Mouse (Mus musculus) forebrain, embryonic 11.5 days (tissue): ENCODE results near the gene Adk. TPM values are rescaled to one million over a fixed set of nuclear protein-coding genes. Genes with fewer than 3 reads are reported as not detected.

Experiments
- ATAC-seq: fragments of 200-750 bp; cut with Nextera tagmentation; replicated peaks from 2 replicates; pipeline ENCODE4 v1.8.0; 2017; ENCODE audit warnings: moderate TSS enrichment; ENCODE audit not compliant: low FRiP score
- DNase-seq: peaks from one replicate; pipeline ENCODE4 v3.0.0-alpha.2; 2017; ENCODE audit warnings: low spot score
- H3K27ac ChIP-seq: fragments of 300-500 bp; sonication (generic); 2 replicates; pipeline ENCODE4 v1.5.1; 2014; ENCODE audit warnings: low read depth, low read length
- H3K27me3 ChIP-seq: fragments of 300-500 bp; sonication (generic); 2 replicates; pipeline ENCODE4 v1.6.1; 2014; ENCODE audit warnings: mild to moderate bottlenecking, low read length, mixed read lengths; ENCODE audit not compliant: control insufficient read depth, insufficient read depth
- H3K36me3 ChIP-seq: fragments of 300-500 bp; sonication (generic); 2 replicates; pipeline ENCODE4 v1.6.1; 2014; ENCODE audit warnings: mild to moderate bottlenecking, low read length, moderate library complexity, mixed read lengths; ENCODE audit not compliant: control insufficient read depth, insufficient read depth
- H3K4me1 ChIP-seq: fragments of 300-500 bp; sonication (generic); replicated peaks from 2 replicates; pipeline ENCODE4 v1.6.1; 2014; ENCODE audit warnings: low read length, mixed read lengths; ENCODE audit not compliant: control insufficient read depth, insufficient read depth
- H3K4me2 ChIP-seq: fragments of 300-500 bp; sonication (generic); 2 replicates; pipeline ENCODE4 v1.6.1; 2014; ENCODE audit warnings: low read depth, mild to moderate bottlenecking, low read length, moderate library complexity, mixed read lengths; ENCODE audit not compliant: severe bottlenecking
- H3K4me3 ChIP-seq: fragments of 300-500 bp; sonication (generic); 2 replicates; pipeline ENCODE4 v1.5.1; 2014; ENCODE audit warnings: low read depth, low read length
- H3K9ac ChIP-seq: fragments of 300-500 bp; sonication (generic); 2 replicates; pipeline ENCODE4 v1.6.1; 2014; ENCODE audit warnings: low read length
- H3K9me3 ChIP-seq: fragments of 300-500 bp; sonication (generic); 2 replicates; pipeline ENCODE4 v1.6.1; 2016; ENCODE audit warnings: low read length, mixed read lengths; ENCODE audit not compliant: control insufficient read depth
- WGBS: fragments of 180-500 bp; shearing (Covaris S2); extraction: QIAGEN DNeasy Blood & Tissue Kit; methylation state at CpG from one replicate; pipeline ENCODE4 v1.1.7; 2014; 5-methylcytosine and 5-hydroxymethylcytosine counted together
- polyA plus RNA-seq: library from polyadenylated mRNA; unstranded; fragments of >200 nt; fragmentation: Nextera tagmentation; extraction: Ambion mirVana; gene quantifications from 2 replicates; pipeline ENCODE4 v1.2.1, GENCODE M21; 2014

Adk gene
- polyA plus RNA-seq, 1 experiment from 2014 or later = 138 TPM

DNA sequence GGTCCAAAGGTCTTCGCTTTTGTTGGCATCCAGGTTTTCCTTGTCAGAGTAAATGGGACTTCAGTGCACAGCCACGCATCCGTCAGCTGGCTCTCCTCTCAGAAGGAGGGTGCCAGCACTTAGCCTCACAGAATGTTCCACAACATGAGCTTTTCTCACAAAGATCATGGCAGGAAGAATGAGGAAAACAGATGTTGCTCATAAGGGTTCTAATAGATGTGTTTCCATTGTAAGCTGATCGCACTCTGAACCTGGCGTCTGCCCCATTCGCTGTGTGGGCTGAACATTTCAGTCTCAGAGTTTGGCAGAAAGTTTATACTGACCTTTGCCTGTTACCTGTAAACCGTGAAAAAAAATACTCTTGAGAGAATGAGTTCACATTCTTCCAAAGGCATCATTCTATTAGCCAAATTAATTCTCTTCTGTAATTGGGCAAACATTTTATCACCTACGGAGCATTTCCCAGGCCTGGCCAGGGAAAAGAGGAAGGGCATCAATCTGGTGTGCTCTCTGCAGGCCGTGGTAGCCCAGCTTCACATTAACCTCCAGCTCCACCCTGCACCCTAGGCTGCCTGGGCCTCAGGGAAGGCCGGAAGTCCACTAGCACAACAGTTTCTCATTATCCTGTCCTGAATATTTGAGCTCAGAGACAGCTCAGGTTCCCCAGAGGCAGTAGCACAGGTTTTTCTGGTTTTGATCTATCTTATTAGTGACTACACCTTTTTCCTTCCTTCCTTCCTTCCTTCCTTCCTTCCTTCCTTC is 389.6 kb downstream of the Adk start:
- no peak overlapping the region for H3K4me3 ChIP-seq
- H3K4me2 ChIP-seq = no peak overlapping the region
- DNase-seq (no peak), ATAC-seq (no peak)
- no peaks in the 10 kb centered on the region for H3K9me3 ChIP-seq
- no peak overlapping the region for H3K9ac ChIP-seq
- no peaks in the 10 kb centered on the region for H3K4me1 ChIP-seq
- no peak overlapping the region for H3K27ac ChIP-seq
- 78% methylated on average over 10 of the region's 10 CpGs for WGBS
- no peaks in the 10 kb centered on the region for H3K27me3 ChIP-seq
- H3K36me3 ChIP-seq = no peaks in the 10 kb centered on the region

DNA sequence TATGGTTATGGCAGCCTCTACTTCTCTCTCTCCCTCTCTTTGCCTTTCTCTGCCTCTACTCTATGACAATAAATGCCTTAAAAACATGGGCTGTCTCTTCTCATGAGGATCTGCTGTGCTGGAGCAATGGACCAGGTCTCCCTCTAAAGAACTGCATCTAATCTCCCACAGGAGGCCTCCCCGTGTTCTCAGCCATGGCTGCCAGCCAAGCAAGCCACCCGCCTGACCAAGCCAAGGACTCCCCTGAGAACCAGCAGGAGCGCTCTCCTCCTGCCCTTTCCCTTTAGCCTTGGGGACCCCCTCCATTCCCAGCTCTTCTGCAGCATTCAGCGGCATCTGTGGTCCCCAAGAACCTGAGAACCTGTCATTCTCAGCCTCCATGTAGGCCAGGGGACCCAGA is 400.2 kb downstream of the Adk start:
- H3K4me3 ChIP-seq = no peak overlapping the region
- ATAC-seq = no peak
- no peaks in the 10 kb centered on the region for H3K27me3 ChIP-seq
- no peaks in the 10 kb centered on the region for H3K9me3 ChIP-seq
- H3K36me3 ChIP-seq = no peaks in the 10 kb centered on the region
- no peak overlapping the region for H3K27ac ChIP-seq
- DNase-seq = no peak
- H3K4me1 ChIP-seq = no peaks in the 10 kb centered on the region
- WGBS = 74% methylated on average over 4 of the region's 4 CpGs
- no peak overlapping the region for H3K4me2 ChIP-seq
- no peak overlapping the region for H3K9ac ChIP-seq

DNA sequence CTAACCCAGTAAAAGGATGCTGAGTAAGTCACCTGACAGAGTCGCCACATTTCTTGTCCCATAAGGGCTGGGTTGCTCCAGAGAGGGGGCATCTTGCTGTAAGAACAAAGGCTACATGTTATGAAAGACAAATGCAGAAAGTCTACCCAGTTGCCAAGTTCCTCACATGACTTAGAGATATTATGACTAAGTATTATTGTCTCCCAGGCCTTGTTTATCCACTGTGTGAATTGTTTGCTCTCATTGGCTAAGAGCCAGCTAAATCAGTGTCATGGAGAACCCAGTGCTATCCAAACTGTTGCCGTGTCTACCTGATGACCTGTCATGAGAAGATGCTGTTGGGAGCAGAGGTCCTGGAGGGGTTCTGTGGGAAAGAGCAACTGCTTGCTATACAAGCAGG is 401.5 kb downstream of the Adk start:
- WGBS = 91% methylated on average over 2 of the region's 2 CpGs
- H3K9me3 ChIP-seq = no peaks in the 10 kb centered on the region
- no peaks in the 10 kb centered on the region for H3K4me1 ChIP-seq
- H3K27ac ChIP-seq = no peak overlapping the region
- DNase-seq = no peak
- no peak overlapping the region for H3K4me2 ChIP-seq
- no peaks in the 10 kb centered on the region for H3K27me3 ChIP-seq
- no peak for ATAC-seq
- no peaks in the 10 kb centered on the region for H3K36me3 ChIP-seq
- H3K9ac ChIP-seq = no peak overlapping the region
- no peak overlapping the region for H3K4me3 ChIP-seq

DNA sequence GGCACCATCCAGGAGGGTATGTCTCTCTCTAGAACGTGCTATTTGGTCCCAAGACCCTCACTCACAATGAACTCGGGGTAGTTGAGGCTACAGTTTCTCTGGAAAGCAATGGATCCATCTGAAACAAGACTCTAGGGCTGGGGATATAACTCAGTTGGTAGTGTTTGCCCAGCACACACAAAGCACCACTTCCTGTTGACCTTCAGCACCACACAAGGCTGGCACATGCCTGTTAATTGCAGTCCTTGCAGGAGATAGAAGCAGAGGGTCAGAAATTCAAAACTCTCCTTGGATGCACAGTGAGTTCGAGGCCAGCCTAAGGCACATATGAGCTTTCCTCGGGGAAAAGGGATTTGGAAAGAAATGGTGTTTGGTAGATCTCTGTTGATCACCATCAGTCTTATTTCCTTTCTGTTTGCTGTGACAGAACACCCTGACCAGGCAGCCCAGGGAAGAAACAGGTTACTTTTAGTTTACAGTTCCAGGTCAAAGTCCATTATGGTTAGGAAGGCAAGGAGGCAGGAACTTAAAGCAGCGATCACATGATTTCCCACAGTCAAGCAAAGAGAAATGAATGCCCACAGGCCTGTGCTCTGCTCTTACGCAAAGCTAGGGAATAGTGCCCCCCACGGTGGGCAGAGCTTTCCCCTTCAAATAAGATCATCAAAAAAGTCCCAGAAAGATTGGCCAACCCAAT is 403.4 kb downstream of the Adk start:
- H3K27me3 ChIP-seq = no peaks in the 10 kb centered on the region
- ATAC-seq = no peak
- H3K27ac ChIP-seq = no peak overlapping the region
- WGBS = 90% methylated on average over 7 of the region's 7 CpGs
- H3K4me1 ChIP-seq = no peaks in the 10 kb centered on the region
- no peaks in the 10 kb centered on the region for H3K9me3 ChIP-seq
- no peak for DNase-seq
- no peak overlapping the region for H3K4me2 ChIP-seq
- no peak overlapping the region for H3K9ac ChIP-seq
- no peaks in the 10 kb centered on the region for H3K36me3 ChIP-seq
- no peak overlapping the region for H3K4me3 ChIP-seq

DNA sequence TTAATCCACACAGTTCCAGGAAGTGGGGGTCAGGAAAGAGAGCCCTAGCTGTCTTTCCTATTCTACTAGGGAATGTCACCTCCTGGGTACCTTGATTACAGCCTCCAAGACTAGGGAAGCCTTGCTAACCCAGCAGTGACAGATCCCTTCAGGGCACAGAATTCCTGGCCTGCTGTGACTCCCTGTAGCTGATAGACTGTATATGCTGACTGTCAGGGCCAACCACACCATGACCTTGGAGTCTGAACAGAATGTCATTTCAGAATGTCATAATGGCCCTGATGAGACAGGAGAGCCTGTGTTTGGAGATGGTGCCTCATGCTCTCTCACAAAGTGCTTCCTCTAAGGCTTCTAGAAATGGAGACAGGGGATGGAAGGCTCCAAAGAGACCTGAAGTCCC is 404.2 kb downstream of the Adk start:
- no peak for DNase-seq

DNA sequence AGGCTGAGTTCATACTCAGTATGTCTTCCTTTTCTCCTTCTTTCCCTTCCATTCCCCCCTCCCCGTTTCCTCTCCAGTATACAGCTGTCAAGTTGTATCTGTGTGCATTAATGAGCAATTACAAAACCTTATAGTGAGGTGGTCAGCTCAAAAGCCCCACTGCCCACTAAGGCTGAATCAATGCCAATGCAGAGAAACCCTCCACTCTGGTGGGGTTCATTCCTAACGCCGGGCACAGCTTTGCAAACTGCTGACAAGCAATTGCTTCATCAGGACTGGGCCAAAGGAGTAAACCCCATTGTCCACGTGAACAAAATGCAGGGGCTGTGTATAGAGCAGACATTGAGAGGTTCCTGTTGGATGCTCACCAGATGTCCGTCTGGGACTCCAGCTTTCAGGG is 405.5 kb downstream of the Adk start:
- WGBS = 76% methylated on average over 5 of the region's 5 CpGs
- no peaks in the 10 kb centered on the region for H3K4me1 ChIP-seq

More for the DNA sequence above, 404.2 kb downstream of the Adk start:
- Histone ChIP-seq H3K4me1 (no peaks in the 10 kb centered on the region), H3K4me2 (no peak overlapping the region), H3K27me3 (no peaks in the 10 kb centered on the region), H3K4me3 (no peak overlapping the region), H3K36me3 (no peaks in the 10 kb centered on the region), H3K27ac (no peak overlapping the region), H3K9ac (no peak overlapping the region), H3K9me3 (no peaks in the 10 kb centered on the region)
- ATAC-seq = no peak

DNA sequence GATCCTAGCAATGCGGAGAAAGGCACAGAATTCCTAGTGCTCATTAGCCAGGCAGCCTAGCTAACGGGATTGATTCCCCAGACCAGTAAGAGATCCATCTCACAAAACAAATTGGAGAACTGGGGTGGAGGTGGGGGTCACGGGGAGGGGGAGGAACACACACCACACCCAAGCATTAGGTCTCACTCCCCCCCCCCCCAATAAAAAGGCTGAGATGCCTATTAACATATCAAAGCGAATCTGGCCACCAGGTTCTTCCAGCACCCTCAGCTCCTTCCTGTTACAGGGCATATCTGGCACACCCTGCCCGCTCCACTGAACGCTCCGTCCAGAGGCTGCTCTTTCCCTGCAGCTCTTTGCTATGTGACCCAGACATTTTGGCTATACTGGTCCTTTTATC is 406.3 kb downstream of the Adk start:
- WGBS = 80% methylated on average over 7 of the region's 7 CpGs

More for the DNA sequence above, 405.5 kb downstream of the Adk start:
- Histone ChIP-seq H3K9me3 (no peaks in the 10 kb centered on the region), H3K9ac (no peak overlapping the region), H3K27me3 (no peaks in the 10 kb centered on the region), H3K4me2 (no peak overlapping the region), H3K36me3 (no peaks in the 10 kb centered on the region), H3K27ac (no peak overlapping the region), H3K4me3 (no peak overlapping the region)
- DNase-seq (no peak), ATAC-seq (no peak)

DNA sequence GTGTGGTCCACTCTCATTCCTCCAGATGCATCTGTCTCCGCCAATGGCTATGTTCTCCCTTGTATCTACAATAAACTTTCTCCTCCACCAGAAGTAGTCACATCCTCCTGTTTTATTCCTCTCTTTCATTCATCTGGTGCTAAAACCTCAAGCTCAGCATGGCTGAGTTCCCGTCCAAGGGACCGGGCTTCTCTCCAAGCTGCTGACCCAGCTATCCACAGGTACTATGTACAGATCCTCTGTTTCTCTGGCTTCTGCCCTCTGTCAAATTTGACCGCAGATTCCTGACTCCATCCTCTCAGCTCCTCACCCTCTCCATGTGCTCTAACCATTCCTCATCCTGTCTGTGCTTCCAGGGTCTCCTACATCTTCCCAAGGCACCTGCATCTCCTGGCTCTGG is 406.8 kb downstream of the Adk start:
- ATAC-seq = no peak
- Histone ChIP-seq H3K27me3 (no peaks in the 10 kb centered on the region), H3K27ac (no peak overlapping the region), H3K4me1 (no peaks in the 10 kb centered on the region), H3K4me3 (no peak overlapping the region), H3K9me3 (no peaks in the 10 kb centered on the region), H3K36me3 (no peaks in the 10 kb centered on the region), H3K4me2 (no peak overlapping the region), H3K9ac (no peak overlapping the region)
- 89% methylated on average over 4 of the region's 4 CpGs for WGBS
- no peak for DNase-seq

More for the DNA sequence above, 406.3 kb downstream of the Adk start:
- Histone ChIP-seq H3K27me3 (no peaks in the 10 kb centered on the region), H3K9me3 (no peaks in the 10 kb centered on the region), H3K4me1 (no peaks in the 10 kb centered on the region), H3K4me2 (no peak overlapping the region), H3K27ac (no peak overlapping the region), H3K9ac (no peak overlapping the region), H3K4me3 (no peak overlapping the region), H3K36me3 (no peaks in the 10 kb centered on the region)
- DNase-seq (no peak), ATAC-seq (no peak)

DNA sequence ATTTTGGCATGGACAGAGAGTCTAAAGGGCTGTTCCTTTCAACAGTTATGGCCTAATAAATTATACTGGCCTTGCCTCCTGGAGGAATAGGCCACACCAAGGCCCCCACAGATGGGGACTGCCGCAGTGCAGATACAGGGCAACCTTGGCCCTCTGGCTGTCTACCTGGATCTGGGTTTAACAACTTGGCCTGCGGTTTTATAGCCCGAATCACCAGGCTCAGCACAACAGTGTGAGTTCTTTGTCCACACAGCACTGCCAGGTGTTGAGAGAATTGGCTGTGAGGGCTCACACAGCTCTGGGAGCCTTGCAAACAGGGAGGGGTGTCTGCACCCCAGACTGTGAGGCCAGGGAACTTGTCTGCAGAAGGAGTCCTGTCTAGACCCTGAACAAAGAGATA is 410.0 kb downstream of the Adk start:
- no peaks in the 10 kb centered on the region for H3K9me3 ChIP-seq
- no peak overlapping the region for H3K4me2 ChIP-seq
- H3K9ac ChIP-seq = no peak overlapping the region
- H3K36me3 ChIP-seq = no peaks in the 10 kb centered on the region
- WGBS = 92% methylated on average over 3 of the region's 3 CpGs
- no peak overlapping the region for H3K4me3 ChIP-seq
- ATAC-seq (no peak), DNase-seq (no peak)
- no peaks in the 10 kb centered on the region for H3K4me1 ChIP-seq
- H3K27me3 ChIP-seq = no peaks in the 10 kb centered on the region
- H3K27ac ChIP-seq = no peak overlapping the region
